Mouse (Mus musculus) stomach, embryonic 15.5 days (tissue): Measurements from ENCODE around the gene Nelfb. TPM values are rescaled to one million over a fixed set of nuclear protein-coding genes. Genes with fewer than 3 reads are reported as not detected.

ENCODE experiments used
- ATAC-seq: fragments of 200-750 bp; cut with Nextera tagmentation; 2 replicates; pipeline ENCODE4 v1.8.0; 2017; ENCODE audit warnings: low read depth, moderate number of reproducible peaks, moderate TSS enrichment; ENCODE audit not compliant: insufficient read depth, low FRiP score
- H3K27ac ChIP-seq: fragments of 300-500 bp; sonication (generic); 2 replicates; pipeline ENCODE4 v1.5.1; 2015; ENCODE audit warnings: mild to moderate bottlenecking, inconsistent platforms
- H3K27me3 ChIP-seq: fragments of 300-500 bp; sonication (generic); replicated peaks from 2 replicates; pipeline ENCODE4 v1.6.1; 2015; ENCODE audit warnings: inconsistent platforms
- H3K36me3 ChIP-seq: fragments of 300-500 bp; sonication (generic); 2 replicates; pipeline ENCODE4 v1.6.1; 2015; ENCODE audit warnings: inconsistent platforms
- H3K4me1 ChIP-seq: fragments of 300-500 bp; sonication (generic); 2 replicates; pipeline ENCODE4 v1.6.1; 2015; ENCODE audit warnings: inconsistent platforms
- H3K4me2 ChIP-seq: fragments of 300-500 bp; sonication (generic); 2 replicates; pipeline ENCODE4 v1.6.1; 2015; ENCODE audit warnings: mild to moderate bottlenecking, inconsistent platforms
- H3K4me3 ChIP-seq: fragments of 300-500 bp; sonication (generic); replicated peaks from 2 replicates; pipeline ENCODE4 v1.5.1; 2015; ENCODE audit warnings: inconsistent platforms
- H3K9ac ChIP-seq: fragments of 300-500 bp; sonication (generic); 2 replicates; pipeline ENCODE4 v1.6.1; 2015; ENCODE audit warnings: inconsistent platforms
- H3K9me3 ChIP-seq: fragments of 300-500 bp; sonication (generic); 2 replicates; pipeline ENCODE4 v1.6.1; 2016; ENCODE audit warnings: inconsistent platforms
- WGBS: fragments of 180-500 bp; shearing (Covaris S2); methylation state at CpG from one replicate; pipeline ENCODE4 v1.1.7; 2015; 5-methylcytosine and 5-hydroxymethylcytosine counted together
- polyA plus RNA-seq: library from polyadenylated mRNA; unstranded; fragments of >200 nt; fragmentation: Nextera tagmentation; extraction: Ambion mirVana; gene quantifications from 2 replicates; pipeline ENCODE4 v1.2.1, GENCODE M21; 2015

Gene Nelfb
- polyA plus RNA-seq, 1 experiment from 2014 or later, result 105 TPM

GRCm38 (mm10) chr2:25240723-25241437 lies 29.6 kb upstream of the Nelfb start:
- Histone ChIP-seq H3K27me3 (0 out of 2 replicates have a peak, but pooled peaks cover 20% of the 10 kb centered on the region), H3K27ac (peak overlapping the region; percentile 60), H3K4me1 (peaks cover 25% of the 10 kb centered on the region), H3K4me3 (peak overlapping the region; percentile 52), H3K9me3 (no peaks in the 10 kb centered on the region), H3K4me2 (peak overlapping the region; percentile 97), H3K36me3 (no peaks in the 10 kb centered on the region), H3K9ac (no peak overlapping the region)
- WGBS, result 2% methylated on average over 29 of the region's 29 CpGs
- ATAC-seq, result peak; percentile 67

- peak overlapping the region; percentile 97 for H3K4me2 ChIP-seq
- peak overlapping the region; percentile 52 for H3K4me3 ChIP-seq
- H3K27ac ChIP-seq, result peak overlapping the region; percentile 60; the same call in 1 of the 2 replicates
- ATAC-seq, result no peak
- WGBS, result 47% methylated on average over 8 of the region's 8 CpGs
- H3K36me3 ChIP-seq, result no peaks in the 10 kb centered on the region
- H3K4me1 ChIP-seq, result peaks cover 25% of the 10 kb centered on the region
- H3K9ac ChIP-seq, result no peak overlapping the region
- H3K9me3 ChIP-seq, result no peaks in the 10 kb centered on the region
- 0 out of 2 replicates have a peak, but pooled peaks cover 20% of the 10 kb centered on the region for H3K27me3 ChIP-seq
Observed at GRCm38 (mm10) chr2:25240310-25240709, 29.0 kb upstream of the Nelfb start.

GRCm38 (mm10) chr2:25239766-25240165 lies 28.5 kb upstream of the Nelfb start:
- H3K4me1 ChIP-seq, result peaks cover 25% of the 10 kb centered on the region
- no peaks in the 10 kb centered on the region for H3K9me3 ChIP-seq
- no peak for ATAC-seq
- WGBS, result 82% methylated on average over 3 of the region's 3 CpGs
- no peak overlapping the region for H3K9ac ChIP-seq
- H3K4me3 ChIP-seq, result no peak overlapping the region
- H3K36me3 ChIP-seq, result no peaks in the 10 kb centered on the region
- H3K4me2 ChIP-seq, result no peak overlapping the region
- no peak overlapping the region for H3K27ac ChIP-seq
- 0 out of 2 replicates have a peak, but pooled peaks cover 20% of the 10 kb centered on the region for H3K27me3 ChIP-seq

- no peak overlapping the region for H3K9ac ChIP-seq
- no peak for ATAC-seq
- H3K9me3 ChIP-seq, result no peaks in the 10 kb centered on the region
- H3K4me1 ChIP-seq, result peaks cover 25% of the 10 kb centered on the region
- H3K4me3 ChIP-seq, result no peak overlapping the region
- H3K4me2 ChIP-seq, result no peak overlapping the region
- H3K27ac ChIP-seq, result peak overlapping the region; percentile 51
- H3K36me3 ChIP-seq, result no peaks in the 10 kb centered on the region
- 0 out of 2 replicates have a peak, but pooled peaks cover 17% of the 10 kb centered on the region for H3K27me3 ChIP-seq
Observed at GRCm38 (mm10) chr2:25238106-25238505, 26.8 kb upstream of the Nelfb start.

- H3K9ac ChIP-seq, result no peak overlapping the region
- H3K9me3 ChIP-seq, result no peaks in the 10 kb centered on the region
- H3K27me3 ChIP-seq, result 0 out of 2 replicates have a peak, but pooled peaks cover 11% of the 10 kb centered on the region
- ATAC-seq, result no peak
- H3K4me3 ChIP-seq, result no peak overlapping the region
- H3K36me3 ChIP-seq, result no peaks in the 10 kb centered on the region
- 56% methylated on average over 4 of the region's 4 CpGs for WGBS
- H3K4me2 ChIP-seq, result no peak overlapping the region
- H3K4me1 ChIP-seq, result peaks cover 21% of the 10 kb centered on the region
- H3K27ac ChIP-seq, result peak overlapping the region; percentile 51
Observed at GRCm38 (mm10) chr2:25237522-25237921, 26.2 kb upstream of the Nelfb start.

- Histone ChIP-seq H3K27me3 (0 out of 2 replicates have a peak, but pooled peaks cover 3% of the 10 kb centered on the region), H3K9me3 (no peaks in the 10 kb centered on the region), H3K4me2 (no peak within 1 kb of the TSS), H3K36me3 (no peaks in the 10 kb centered on the region), H3K9ac (no peak within 1 kb of the TSS), H3K4me3 (no peak within 1 kb of the TSS), H3K27ac (peak within 1 kb of the TSS; percentile 51), H3K4me1 (peaks cover 13% of the 10 kb centered on the region)
- no peak for ATAC-seq
- WGBS, result 33% methylated on average over 8 of the region's 8 CpGs
Observed at GRCm38 (mm10) chr2:25236614-25237013, 25.3 kb upstream of the Nelfb start, which contains the start of gene Rnf224. Rnf224 (minus strand) TSS chr2:25236787.

GRCm38 (mm10) chr2:25234551-25235220 lies 23.4 kb upstream of the Nelfb start:
- WGBS, result 48% methylated on average over 5 of the region's 5 CpGs
- no peak for ATAC-seq
- Histone ChIP-seq H3K4me3 (no peak overlapping the region), H3K4me1 (no peaks in the 10 kb centered on the region), H3K36me3 (no peaks in the 10 kb centered on the region), H3K9ac (no peak overlapping the region), H3K9me3 (no peaks in the 10 kb centered on the region), H3K27ac (no peak overlapping the region), H3K4me2 (no peak overlapping the region), H3K27me3 (no peaks in the 10 kb centered on the region)

GRCm38 (mm10) chr2:25234050-25234449 lies 22.8 kb upstream of the Nelfb start, which contains the start of gene Slc34a3:
Slc34a3 (minus strand) TSS chr2:25234364.
- Histone ChIP-seq H3K4me3 (no peak within 1 kb of the TSS), H3K9ac (no peak within 1 kb of the TSS), H3K27me3 (no peaks in the 10 kb centered on the region), H3K4me1 (no peaks in the 10 kb centered on the region), H3K4me2 (no peak within 1 kb of the TSS), H3K9me3 (no peaks in the 10 kb centered on the region), H3K27ac (no peak within 1 kb of the TSS), H3K36me3 (no peaks in the 10 kb centered on the region)
- no peak for ATAC-seq
- WGBS, result 64% methylated on average over 3 of the region's 3 CpGs

GRCm38 (mm10) chr2:25233421-25233820 lies 22.1 kb upstream of the Nelfb start:
- Histone ChIP-seq H3K4me1 (no peaks in the 10 kb centered on the region), H3K4me3 (no peak overlapping the region), H3K9ac (no peak overlapping the region), H3K27ac (no peak overlapping the region), H3K27me3 (no peaks in the 10 kb centered on the region), H3K4me2 (no peak overlapping the region), H3K9me3 (no peaks in the 10 kb centered on the region), H3K36me3 (no peaks in the 10 kb centered on the region)
- ATAC-seq, result no peak
- WGBS, result 75% methylated on average over 4 of the region's 4 CpGs

- H3K9ac ChIP-seq, result no peak overlapping the region
- ATAC-seq, result no peak
- H3K4me2 ChIP-seq, result no peak overlapping the region
- peaks cover 4% of the 10 kb centered on the region; the same call in 1 of the 2 replicates for H3K4me1 ChIP-seq
- H3K4me3 ChIP-seq, result no peak overlapping the region
- H3K27me3 ChIP-seq, result no peaks in the 10 kb centered on the region
- H3K27ac ChIP-seq, result no peak overlapping the region
- 55% methylated on average over 12 of the region's 12 CpGs for WGBS
- H3K9me3 ChIP-seq, result no peaks in the 10 kb centered on the region
- H3K36me3 ChIP-seq, result no peaks in the 10 kb centered on the region
Observed at GRCm38 (mm10) chr2:25231038-25231437, 19.7 kb upstream of the Nelfb start.

- Histone ChIP-seq H3K4me2 (no peak overlapping the region), H3K4me3 (no peak overlapping the region), H3K4me1 (peaks cover 7% of the 10 kb centered on the region), H3K27me3 (no peaks in the 10 kb centered on the region), H3K9me3 (no peaks in the 10 kb centered on the region), H3K27ac (no peak overlapping the region), H3K9ac (no peak overlapping the region), H3K36me3 (no peaks in the 10 kb centered on the region)
- WGBS, result 89% methylated on average over 7 of the region's 7 CpGs
- no peak for ATAC-seq
Observed at GRCm38 (mm10) chr2:25230581-25230980, 19.3 kb upstream of the Nelfb start.

- H3K9ac ChIP-seq, result no peak overlapping the region
- no peak overlapping the region for H3K27ac ChIP-seq
- WGBS, result 79% methylated on average over 5 of the region's 5 CpGs
- H3K4me2 ChIP-seq, result no peak overlapping the region
- H3K4me1 ChIP-seq, result peaks cover 8% of the 10 kb centered on the region
- H3K4me3 ChIP-seq, result no peak overlapping the region
- ATAC-seq, result no peak
- H3K27me3 ChIP-seq, result no peaks in the 10 kb centered on the region
- H3K36me3 ChIP-seq, result no peaks in the 10 kb centered on the region
- H3K9me3 ChIP-seq, result no peaks in the 10 kb centered on the region
Observed at GRCm38 (mm10) chr2:25229582-25229981, 18.3 kb upstream of the Nelfb start.
